Mouse (Mus musculus): ENCODE data around the gene Ssmem1.
A peak's percentile ranks its signal among the peaks of the same experiment; 100 is the strongest.

Ssmem1 gene

DNA sequence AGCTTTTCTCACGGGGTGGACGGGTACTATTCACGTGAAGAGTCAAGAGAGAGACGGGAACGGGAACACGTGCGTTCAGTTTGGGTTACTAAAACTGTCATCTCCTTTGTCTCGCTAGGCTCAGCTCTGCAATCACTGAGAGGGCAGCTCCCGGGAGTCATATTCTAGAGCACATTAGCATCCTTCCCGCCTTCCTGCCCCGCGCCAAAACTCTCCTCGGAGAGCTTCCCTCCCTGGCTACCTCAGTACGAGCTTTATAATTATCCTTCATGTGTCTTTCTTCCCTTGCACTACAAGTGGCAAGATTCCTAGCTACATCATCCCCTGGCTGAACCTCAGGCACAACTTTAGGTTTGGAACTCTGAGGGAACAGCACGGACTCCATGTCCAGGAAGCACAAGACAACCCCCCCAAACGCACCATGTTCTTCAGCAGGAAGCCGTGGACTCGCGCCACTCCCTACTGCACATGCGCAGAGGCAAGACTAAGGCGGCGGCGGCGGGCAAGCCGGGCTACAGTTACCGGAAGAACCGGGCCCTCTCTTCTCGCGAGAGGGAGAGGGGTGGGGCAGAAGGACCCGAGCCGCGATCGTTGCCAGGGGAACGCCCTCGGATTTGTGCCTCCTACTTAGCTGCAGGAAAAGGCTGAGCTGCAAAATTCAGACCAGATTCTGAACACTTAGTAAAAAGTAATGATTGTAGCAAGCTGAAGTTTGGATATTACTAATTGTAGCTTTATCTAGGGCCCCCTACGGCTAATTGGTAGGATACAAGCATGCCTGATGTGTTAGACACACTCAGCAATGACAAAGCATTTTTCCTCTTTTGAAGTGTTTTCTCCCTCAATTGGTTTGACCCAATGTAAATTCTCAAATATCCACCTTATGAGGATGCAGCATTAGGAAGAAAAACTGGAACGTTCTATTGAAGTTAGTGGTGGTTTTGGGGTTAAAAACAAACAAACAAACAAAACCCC is at the start of gene Ssmem1, which contains the start of gene Tmem209:
Gene Ssmem1 (plus strand): TSS at position 585 of the 975 bp plus-strand sequence.
Gene Tmem209 (minus strand): TSS at position 519 of the 975 bp plus-strand sequence.
- DNase-seq (ENCODE audit: low spot score) = peak; percentile 100

DNA sequence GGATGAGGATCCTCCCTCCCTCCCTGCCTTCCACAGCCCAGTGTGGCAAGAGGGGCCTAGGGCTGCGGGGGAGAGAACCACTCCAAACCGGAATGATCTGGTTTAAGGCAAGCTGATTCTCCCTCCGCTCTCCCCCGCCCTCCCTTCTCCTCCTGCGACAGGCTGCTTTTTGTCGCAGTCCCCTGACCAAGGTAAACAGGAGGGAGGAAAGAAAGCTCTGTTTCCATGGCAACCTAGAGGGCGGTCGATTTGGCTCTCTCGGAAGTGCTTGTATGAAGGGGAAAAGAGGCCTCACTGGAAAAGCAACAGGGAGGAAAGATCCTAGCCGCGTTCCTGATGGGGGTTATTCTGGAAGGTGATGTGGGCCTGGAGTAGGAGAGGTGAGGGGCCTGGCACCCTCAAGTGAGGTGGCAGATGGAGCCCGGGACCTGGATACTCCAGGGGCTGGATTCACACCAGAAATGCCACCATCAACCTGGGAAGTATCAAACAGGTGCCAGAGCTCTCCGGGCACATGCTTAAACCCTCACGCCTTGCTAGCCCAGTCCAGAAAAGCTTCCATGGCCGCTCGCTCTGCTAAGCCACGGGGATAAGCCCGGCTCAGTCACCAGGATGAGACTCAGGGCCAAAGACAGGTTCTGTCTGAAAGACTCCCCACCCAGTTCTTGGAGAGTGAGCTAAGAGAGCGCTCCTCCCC is 48.8 kb upstream of the Ssmem1 start:
- peak; percentile 18 for DNase-seq (ENCODE audit: low spot score)

DNA sequence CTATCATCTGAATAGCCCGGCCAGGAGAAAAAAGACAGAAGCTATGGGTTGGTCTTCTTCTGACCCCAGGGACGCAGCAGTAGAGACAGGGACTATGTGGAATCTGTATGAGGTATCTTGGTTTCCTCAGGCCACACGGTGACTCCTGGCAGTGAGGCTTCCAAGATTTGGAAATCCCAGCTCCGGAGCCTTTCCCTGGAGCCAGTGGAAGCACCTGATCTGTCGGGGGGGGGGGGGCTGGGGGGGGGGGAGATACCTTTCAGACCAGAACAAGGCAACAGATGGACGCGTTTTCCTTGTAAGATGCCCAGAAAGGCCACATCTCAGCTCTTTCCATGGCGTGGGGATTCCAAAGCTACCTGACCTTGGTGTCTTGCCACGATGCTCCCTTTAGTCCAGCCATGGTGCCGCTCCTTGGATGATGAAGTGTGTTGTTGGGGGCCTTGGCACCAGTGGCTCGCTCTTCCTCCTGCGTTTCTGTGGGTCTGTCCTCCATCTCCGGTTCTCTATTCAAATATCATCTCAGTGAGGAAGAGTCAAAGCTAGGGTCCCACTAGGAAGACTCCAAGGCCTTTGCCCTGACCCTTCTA is 47.8 kb upstream of the Ssmem1 start:
- DNase-seq (ENCODE audit: low spot score) = no peak

DNA sequence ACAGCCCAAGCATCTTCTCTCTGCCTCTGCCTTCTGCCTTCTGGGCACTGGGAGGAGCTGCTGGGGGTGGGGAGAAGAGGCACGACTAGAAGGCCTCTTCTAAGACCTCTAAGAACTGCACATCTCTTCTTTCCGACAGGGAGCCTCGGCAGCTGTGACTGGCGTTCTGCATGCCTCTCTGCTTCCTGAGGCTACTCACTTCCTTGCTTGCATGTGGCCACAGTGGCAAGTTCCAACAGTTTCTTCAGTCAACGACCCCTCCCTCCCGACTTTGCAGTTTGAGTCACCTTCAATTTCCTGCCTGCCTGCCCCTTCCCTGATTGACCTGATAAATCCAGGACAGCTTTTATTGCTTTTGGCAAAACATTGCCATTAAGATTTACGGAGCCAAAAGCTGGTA is 46.8 kb upstream of the Ssmem1 start:
- DNase-seq (ENCODE audit: low spot score) = no peak

DNA sequence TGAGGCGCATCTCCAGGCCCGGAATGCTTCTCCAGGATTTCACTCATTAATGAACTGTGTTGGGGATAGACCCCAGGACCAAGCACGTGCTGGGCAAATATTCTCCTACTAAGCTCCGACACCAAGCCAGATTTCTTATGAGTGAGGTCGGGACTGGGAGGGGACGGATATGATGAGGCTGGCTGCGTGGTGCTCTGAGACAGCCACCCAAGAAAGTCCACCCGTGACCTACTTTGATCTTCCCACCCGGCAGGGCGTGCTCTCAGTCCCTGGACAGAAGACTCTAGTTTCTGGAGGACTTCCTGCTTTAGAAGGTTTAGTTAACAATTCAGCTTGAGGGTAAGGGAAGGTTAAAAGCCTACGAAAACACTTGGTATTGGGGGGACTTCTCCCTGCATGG is 44.1 kb upstream of the Ssmem1 start:
- DNase-seq (ENCODE audit: low spot score) = no peak

DNA sequence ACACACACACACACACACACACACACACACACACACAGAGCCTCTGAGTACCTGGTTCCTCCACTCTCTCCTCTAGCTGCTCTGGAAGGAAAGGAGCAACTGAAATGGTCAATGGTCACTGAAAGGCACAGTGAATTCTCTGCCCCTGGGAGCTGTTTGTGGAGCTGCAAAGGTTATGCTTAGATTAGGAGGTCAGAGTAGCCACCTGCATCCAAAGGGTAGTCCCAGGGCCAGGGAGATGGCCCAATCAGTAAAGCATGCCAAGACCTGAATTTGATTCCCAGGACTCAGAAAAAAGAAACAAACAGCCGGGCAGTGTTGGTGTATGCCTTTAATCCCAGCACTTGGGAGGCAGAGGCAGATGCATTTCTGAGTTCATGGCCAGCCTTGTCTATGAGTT is 41.6 kb upstream of the Ssmem1 start:
- no peak for DNase-seq (ENCODE audit: low spot score)

DNA sequence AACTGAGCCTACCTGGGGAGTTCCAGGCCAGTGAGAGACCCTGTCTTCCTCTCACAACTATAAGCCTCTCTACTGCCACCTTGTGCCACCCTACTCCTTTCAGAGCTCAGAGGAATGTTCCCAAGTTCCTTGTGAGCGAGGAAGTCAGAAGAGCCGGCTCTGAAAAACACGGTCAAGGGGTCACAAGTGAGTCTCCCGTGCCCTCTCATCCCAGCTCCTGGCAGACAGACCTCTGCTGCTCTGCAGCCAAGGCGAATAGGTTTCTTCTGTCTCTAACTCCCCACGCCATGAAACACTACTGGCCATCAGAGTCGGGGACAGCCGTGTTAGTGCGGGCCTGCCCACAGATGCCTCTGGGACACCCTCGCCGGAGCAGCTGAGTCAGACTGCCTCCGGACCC is 41.0 kb upstream of the Ssmem1 start:
- DNase-seq (ENCODE audit: low spot score) = peak; percentile 32

DNA sequence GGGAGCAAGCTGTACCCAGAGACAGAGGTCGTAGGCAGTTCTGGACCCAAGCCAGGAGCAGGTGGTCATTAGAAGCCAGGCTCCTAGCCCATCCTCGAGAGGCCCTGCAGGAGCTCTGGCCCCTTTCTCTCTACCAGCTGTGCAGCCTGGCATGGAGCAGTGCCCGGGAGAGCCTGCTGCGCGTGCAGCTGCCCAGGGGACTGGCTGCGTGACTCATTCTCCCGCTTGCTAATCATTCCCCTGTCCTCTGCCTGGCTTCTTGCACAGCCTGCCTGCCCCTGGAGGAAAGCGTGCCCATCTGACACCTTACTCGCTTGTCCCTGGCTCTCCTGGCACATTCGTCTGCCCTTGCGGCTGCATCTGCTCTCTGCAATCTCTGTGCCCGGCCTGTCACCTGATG is 40.3 kb upstream of the Ssmem1 start:
- no peak for DNase-seq (ENCODE audit: low spot score)

DNA sequence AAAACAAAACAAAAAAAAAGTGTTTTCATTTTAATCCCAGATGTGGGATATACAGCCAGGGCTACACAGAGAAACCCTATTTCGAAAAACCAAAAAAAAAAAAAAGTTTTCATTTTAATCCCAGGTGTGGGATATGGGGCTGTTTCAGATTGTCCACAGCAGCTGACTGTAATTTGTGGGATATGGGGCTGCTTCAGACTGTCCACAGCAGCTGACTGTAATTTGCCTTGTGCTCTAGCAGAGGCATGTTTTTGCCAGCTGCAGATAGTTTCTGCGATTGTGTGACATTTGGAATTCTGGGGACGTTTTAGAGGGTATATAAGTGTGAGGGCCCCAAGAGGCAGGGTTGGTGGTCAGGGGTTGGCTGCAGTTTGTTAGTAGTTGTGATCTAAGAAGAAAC is 37.9 kb upstream of the Ssmem1 start:
- DNase-seq (ENCODE audit: low spot score) = no peak

DNA sequence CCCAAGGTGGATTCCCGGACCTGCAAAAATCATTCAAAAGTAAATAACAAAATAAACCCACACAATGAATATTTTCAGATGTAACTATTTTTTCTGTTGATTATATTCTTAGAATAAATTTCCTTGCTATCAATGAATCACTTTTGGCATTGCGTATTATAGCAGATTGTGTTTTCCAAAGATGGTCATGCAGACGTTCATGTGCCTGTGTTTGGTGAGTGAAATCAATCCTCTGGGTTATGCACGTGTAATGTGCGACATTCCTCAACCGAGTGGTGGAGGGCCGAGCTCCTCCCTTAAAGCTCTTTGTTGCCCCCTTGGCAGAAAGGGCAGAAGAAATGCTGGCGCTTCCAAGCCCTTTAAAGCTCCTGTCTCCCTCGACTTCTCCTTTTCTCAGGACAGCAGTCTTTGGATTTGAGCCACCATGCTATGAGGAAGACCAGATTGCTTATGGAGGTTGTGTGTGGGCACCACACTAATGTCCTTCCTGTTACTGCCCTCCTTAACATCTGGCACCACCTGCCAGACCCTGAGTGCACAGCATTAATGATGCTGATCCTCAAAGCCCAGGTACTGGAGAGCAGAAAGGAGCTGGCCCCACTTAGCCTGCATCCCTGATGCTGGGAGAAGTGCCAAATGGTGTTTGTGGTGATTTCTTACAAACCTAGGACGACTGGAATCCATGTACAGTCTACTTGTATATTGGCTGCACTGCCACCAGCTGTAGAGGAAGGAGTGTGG is 33.5 kb upstream of the Ssmem1 start:
- no peak for DNase-seq (ENCODE audit: low spot score)

DNA sequence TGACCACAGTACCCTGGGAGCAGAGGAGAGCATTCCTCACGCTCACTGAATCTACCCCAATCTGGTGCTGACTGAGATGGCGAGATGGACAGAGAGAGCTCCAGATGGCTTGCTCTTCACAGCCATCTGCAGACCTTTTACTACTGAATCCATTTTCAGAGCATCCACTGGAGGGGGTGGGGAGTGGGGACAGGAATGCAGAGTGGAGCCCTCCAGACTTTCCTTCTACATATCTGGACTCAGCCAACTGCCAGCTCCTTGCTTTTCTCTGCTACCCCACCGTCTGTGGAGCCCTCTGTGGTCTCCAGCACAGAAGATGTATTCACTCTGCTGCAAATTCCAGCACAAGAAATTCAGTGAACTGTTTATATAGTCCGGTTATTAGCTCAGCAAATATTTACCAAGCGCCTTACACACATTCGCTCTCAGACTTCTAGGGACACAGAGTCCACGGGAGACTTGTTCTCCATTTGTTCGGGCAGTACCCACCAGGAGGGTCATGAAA is 32.4 kb upstream of the Ssmem1 start:
- no peak for DNase-seq (ENCODE audit: low spot score)

DNA sequence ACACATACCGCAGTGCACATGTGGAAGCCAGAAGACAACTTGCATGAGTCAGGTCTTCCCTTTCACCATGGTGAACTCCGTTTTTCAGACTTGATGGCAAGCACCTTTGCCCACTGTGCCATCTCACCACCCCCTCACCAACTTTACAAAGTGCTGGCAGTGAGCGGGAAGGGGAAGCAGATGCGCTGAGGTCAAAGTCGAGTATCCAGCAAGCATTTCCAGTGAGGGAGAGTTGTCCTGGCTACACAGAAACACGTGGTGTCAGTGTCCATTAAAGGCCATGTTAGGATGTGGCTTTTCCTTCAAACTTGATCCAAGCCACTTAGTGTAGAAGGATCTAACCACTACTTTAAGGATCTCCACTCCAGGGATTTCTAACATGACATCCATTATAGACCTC is 31.9 kb upstream of the Ssmem1 start:
- no peak for DNase-seq (ENCODE audit: low spot score)

DNA sequence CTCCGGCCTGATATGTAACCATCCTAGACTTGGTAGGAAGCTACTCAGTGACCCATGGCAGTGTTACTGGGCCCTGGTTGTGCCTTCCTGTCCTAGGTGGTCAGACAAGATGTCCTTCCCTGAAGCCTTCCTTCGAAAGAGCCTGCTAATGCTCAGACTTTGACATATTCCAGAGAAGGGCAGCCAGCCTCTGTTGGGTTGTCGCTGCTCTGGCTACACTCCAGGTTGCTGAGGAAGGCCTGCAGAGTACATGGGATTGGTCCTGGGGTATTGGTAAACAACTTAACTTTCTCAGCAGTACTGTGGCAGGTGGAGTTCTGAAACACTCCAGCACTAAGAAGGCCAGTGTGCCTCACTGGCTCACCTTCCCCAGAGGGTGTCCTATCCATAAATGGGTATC is 30.2 kb upstream of the Ssmem1 start:
- no peak for DNase-seq (ENCODE audit: low spot score)

DNA sequence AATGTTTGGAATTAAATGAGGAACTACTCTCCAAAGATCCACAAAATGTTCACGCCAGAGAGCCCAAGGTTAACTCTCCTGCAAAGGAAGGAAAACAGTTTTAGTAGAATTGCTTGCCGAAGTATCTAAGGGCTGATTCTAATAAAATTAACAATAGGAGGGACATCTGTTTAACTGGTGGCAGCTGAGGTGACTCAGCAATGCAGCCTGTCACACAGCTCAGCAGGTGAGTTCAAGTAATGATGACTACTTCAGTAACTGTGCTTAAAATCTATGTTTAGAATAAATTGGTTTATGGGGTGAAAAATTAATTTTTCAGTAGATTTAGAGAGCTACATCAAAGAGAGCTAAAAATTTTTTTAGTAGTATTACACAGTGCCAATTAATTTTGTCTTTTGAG is 26.7 kb upstream of the Ssmem1 start:
- no peak for DNase-seq (ENCODE audit: low spot score)

DNA sequence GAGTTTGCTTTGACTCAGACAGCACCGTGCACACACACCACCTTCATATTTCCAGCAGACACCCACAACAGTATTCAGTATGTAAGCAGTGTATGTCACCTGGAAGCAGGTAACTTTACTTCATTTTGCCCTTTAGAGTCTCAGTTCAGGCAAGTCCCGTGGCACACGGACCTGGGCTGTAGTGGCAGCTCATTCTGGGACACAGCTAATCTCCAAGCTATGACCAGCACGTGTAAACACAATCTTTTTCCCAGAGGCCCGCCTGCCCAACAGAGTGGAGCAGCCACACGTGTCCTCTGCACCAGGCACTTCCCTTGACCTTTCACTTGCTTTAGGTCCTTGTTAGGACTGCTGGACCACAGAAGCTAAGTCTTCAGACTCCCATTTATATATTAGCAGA is 23.1 kb upstream of the Ssmem1 start:
- no peak for DNase-seq (ENCODE audit: low spot score)

DNA sequence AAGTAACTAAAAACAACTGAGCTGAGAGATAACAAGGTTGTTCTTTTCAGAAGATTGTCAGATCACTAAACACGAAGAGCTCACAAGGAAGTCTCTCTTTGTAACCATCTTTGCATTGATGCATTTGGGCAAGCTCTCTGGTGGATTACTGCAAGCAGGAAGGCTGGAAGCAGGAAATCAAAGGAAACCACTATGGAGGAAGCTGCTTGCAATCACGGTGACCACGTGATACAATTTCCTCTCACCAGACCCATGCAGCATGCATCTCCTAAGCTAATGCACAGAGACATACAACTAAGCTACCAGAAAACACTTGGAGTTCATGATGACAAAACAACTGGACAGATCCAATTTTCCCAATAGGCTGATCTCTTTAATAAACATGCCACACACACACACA is 10.6 kb upstream of the Ssmem1 start:
- no peak for DNase-seq (ENCODE audit: low spot score)

DNA sequence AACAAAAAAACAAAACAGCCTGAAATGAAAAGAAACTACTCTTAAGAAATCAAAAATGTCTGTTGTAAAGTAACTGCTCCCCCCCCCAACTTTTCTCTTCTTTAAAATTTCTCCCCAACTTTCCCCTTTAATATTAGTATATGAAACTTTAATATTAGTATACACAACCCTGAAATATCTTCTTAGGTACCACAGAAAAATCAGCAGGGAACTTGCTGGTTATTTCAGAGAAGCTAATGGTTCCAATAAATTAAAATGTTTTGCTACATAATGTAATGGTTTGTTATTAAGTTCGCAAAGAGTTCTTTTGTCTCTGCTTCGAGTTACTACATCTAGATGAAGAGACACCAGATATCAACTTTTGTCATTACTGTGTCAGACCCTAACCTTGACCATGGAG is 825 bp upstream of the Ssmem1 start:
- no peak for DNase-seq (ENCODE audit: low spot score)

DNA sequence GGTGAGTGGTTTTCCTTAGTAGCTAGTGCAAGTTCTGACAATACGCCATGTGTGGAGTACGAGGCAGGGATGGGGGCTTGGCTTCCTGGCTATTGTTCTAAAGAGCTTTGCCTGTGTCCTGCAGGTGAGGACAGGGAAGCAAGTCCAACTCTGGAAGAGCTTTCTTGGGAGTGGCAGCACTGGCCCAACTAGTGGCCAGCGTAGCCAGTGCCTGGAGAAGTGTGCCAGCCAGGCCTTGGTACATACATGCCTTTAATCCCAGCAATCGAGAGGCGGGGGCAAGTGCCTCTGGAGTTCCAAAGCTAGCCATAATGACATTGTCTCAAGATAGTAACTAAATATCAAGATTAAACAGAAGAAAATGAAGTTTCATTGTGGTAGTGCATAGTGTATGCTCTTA is 642 bp downstream of the Ssmem1 start:
- no peak for DNase-seq (ENCODE audit: low spot score)

DNA sequence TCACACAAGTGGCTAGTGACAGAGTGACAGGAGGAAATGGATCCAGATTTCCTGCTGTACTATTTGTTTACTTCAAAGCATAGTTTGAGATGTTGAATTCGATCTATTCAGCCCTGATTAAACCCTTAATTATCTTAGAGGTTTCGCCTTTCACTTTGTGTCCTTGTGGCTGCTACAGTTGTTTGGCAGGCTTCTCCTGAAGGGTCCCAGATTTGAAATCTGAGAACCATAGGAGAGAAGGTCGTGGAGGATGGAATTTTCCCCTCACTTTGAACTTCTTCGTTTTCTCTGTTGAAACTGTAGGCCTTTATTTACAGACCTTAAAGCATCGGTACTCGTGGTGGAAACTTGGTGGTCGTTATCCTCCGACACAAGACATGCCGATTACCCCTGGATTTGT is 4.6 kb downstream of the Ssmem1 start:
- DNase-seq (ENCODE audit: low spot score) = no peak

DNA sequence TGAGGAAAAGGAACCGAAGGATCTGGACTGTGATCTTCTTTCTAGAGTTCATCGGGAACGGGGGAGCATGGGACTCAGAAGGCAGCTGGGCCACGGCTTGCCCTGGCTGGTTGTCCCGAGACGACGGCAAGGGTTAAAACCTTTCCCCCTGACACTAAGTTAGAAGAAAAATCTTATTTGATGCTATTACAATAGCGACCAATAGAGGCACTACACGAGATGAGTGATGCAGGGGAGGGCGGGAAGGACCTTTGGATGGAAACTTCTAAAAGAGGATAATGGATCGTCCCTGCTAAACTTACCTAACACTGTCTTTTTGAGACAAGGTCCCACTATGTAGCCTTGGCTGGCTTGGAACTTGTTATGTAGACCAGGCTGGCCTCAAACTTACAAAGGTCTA is 10.8 kb downstream of the Ssmem1 start:
- no peak for DNase-seq (ENCODE audit: low spot score)

DNA sequence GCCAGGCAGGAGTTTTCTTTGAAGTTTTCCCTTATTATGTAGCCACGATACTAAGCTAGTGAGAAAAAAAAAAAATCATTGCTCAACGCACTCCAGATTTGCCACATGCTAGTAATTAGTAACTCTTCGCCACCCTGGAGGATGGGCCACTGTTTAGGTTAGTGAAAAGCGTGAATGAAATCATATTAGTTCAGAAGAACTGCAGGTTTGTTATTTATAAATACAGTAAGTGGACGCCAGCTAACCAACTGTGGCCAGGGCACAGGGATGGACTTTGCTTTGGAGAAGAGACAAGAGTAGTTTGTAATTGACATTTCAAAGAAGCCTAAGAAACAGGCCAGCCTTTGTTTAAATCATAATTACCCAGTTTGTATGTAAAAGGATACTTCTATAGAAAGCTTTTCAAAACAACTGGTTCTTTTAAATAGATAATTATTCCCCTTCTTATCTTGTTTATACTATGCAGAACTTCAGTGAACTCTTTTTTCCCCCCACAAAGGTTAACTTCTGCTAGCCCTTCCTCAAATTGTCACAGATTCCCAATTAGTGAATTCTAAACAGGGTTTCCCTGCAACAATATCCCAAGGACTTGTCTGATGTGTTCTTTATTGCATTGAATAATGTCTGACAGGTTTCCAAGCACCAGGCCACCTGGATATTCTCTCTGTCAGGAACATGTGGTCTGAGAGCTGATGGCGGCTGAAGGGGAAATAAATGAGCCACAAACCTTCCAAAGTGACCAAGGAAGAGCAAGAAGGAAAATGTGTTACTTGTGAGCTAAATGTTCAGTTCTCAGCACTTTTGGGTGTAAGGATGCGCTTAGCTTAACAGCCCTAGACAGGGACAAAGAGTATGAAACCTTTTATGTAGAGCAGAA is 16.0 kb downstream of the Ssmem1 start:
- no peak for DNase-seq (ENCODE audit: low spot score)

Data from lung, postnatal 25 days (tissue).